8 mouse cellular contexts compared by ENCODE assay signal in the genomic region with DNA sequence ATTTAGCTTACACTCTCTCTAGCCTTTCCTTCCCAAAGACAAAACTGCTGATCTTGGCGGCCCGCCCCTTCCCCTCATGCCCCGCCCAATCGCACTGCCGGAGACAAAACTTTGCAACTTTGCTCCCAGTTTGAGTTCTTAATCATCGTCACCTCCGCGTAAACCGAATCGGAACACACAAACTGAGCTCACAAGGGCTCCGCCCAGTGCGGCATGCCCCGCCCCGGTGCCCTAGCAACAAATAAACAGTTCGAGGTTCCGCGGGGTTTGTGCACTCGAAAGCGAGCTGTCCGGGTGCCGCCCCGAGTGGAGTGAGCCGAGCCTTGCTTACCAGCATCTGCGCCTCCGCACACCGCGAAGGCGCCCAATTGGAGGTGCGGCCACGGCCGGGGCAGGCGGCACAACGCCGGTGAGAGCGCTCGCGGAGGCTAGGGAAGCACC.
DNase-seq lines count a peak whose midpoint lies in the region; ATAC-seq and TF ChIP-seq lines count a peak whose summit lies in the region.

No protein-coding gene starts in this region.

- H3K4me3 ChIP-seq in embryonic facial prominence, embryonic 14.5 days (ENCODE audit: low read depth, low read length), result peak overlapping the region; percentile 59
- peak overlapping the region; percentile 55 for H3K4me3 ChIP-seq in limb, embryonic 14.5 days (replicated peaks; ENCODE audit: low read length)
- peak overlapping the region; percentile 48 for H3K4me3 ChIP-seq in midbrain, embryonic 16.5 days (ENCODE audit: low read depth, low read length)

- WGBS in embryonic facial prominence, embryonic 14.5 days, result under 1% methylated on average over 37 of the region's 37 CpGs
- WGBS in limb, embryonic 14.5 days, result under 1% methylated on average over 37 of the region's 37 CpGs
- WGBS in midbrain, embryonic 16.5 days, result under 1% methylated on average over 37 of the region's 37 CpGs

- peak overlapping the region; percentile 92 for H3K4me2 ChIP-seq in embryonic facial prominence, embryonic 14.5 days (ENCODE audit: low read depth, low read length)
- H3K4me2 ChIP-seq in limb, embryonic 14.5 days (replicated peaks; ENCODE audit: low read depth, low read length, severe bottlenecking), result peak overlapping the region; percentile 83
- peak overlapping the region; percentile 93 for H3K4me2 ChIP-seq in midbrain, embryonic 16.5 days (ENCODE audit: low read length)

- peak; percentile 93 for ATAC-seq in embryonic facial prominence, embryonic 14.5 days (ENCODE audit: low read depth)
- peak; percentile 89 for ATAC-seq in limb, embryonic 14.5 days (ENCODE audit: low FRiP score, low read depth)
- peak; percentile 72; the same call in 1 of the 2 replicates for ATAC-seq in midbrain, embryonic 16.5 days

- peak overlapping the region; percentile 63 for H3K27ac ChIP-seq in embryonic facial prominence, embryonic 14.5 days (replicated peaks; ENCODE audit: low read depth, low read length)
- H3K27ac ChIP-seq in limb, embryonic 14.5 days (replicated peaks; ENCODE audit: low read depth, low read length), result peak overlapping the region; percentile 58
- H3K27ac ChIP-seq in midbrain, embryonic 16.5 days (ENCODE audit: low read length), result no peak overlapping the region

- peak; percentile 98 for DNase-seq in 416B (ENCODE audit: low read depth)
- DNase-seq in adrenal gland, postnatal 36 days, result peak; percentile 91
- DNase-seq in embryonic facial prominence, embryonic 14.5 days (ENCODE audit: low spot score), result peak; percentile 88
- DNase-seq in heart, adult 18-20 months, result peak; percentile 94
- peak; percentile 91 for DNase-seq in kidney, adult 18-20 months
- DNase-seq in limb, embryonic 14.5 days (ENCODE audit: low spot score), result peak; percentile 77
- peak; percentile 66 to 77 for DNase-seq in spleen, postnatal 14 days (ENCODE audit: low spot score in 2 of 2)

- H3K4me1 ChIP-seq in embryonic facial prominence, embryonic 14.5 days (ENCODE audit: control insufficient read depth, insufficient read depth, low read length), result no peaks in the 10 kb centered on the region
- no peaks in the 10 kb centered on the region for H3K4me1 ChIP-seq in limb, embryonic 14.5 days (ENCODE audit: control insufficient read depth, insufficient read depth, low read length)
- H3K4me1 ChIP-seq in midbrain, embryonic 16.5 days (ENCODE audit: control insufficient read depth, insufficient read depth, low read length), result peaks cover 4% of the 10 kb centered on the region; the same call in 1 of the 2 replicates

- no peaks in the 10 kb centered on the region for H3K36me3 ChIP-seq in embryonic facial prominence, embryonic 14.5 days (ENCODE audit: control insufficient read depth, insufficient read depth, low read length)
- H3K36me3 ChIP-seq in limb, embryonic 14.5 days (ENCODE audit: control insufficient read depth, insufficient read depth, low read length), result no peaks in the 10 kb centered on the region
- no peaks in the 10 kb centered on the region for H3K36me3 ChIP-seq in midbrain, embryonic 16.5 days (ENCODE audit: control insufficient read depth, insufficient read depth, low read length)

- no peaks in the 10 kb centered on the region for H3K9me3 ChIP-seq in embryonic facial prominence, embryonic 14.5 days (ENCODE audit: control insufficient read depth, low read length)
- no peaks in the 10 kb centered on the region for H3K9me3 ChIP-seq in limb, embryonic 14.5 days (ENCODE audit: control insufficient read depth, low read length)
- no peaks in the 10 kb centered on the region for H3K9me3 ChIP-seq in midbrain, embryonic 16.5 days (replicated peaks; ENCODE audit: control insufficient read depth, low read length, poor library complexity, severe bottlenecking)

- H3K27me3 ChIP-seq in embryonic facial prominence, embryonic 14.5 days (replicated peaks; ENCODE audit: control insufficient read depth, insufficient read depth, low read length), result no peaks in the 10 kb centered on the region
- no peaks in the 10 kb centered on the region for H3K27me3 ChIP-seq in limb, embryonic 14.5 days (ENCODE audit: control insufficient read depth, insufficient read depth, low read length)
- peaks cover 9% of the 10 kb centered on the region for H3K27me3 ChIP-seq in midbrain, embryonic 16.5 days (ENCODE audit: control insufficient read depth, insufficient read depth, low read depth, low read length)

- no peak for TF ChIP-seq POLR2A in limb, embryonic 14.5 days (IDR thresholded peaks at IDR 0.05; ENCODE audit: borderline replicate concordance, extremely low read depth, insufficient read depth, insufficient read length)

- peak overlapping the region; percentile 69 for H3K9ac ChIP-seq in embryonic facial prominence, embryonic 14.5 days (ENCODE audit: low read depth, low read length)
- peak overlapping the region; percentile 66 for H3K9ac ChIP-seq in limb, embryonic 14.5 days (ENCODE audit: low read depth, low read length, severe bottlenecking)
- H3K9ac ChIP-seq in midbrain, embryonic 16.5 days (ENCODE audit: low read depth, low read length), result peak overlapping the region; percentile 63
